Mouse (Mus musculus): ENCODE data around the gene Zfp78.
"Not testable (repeated sequence)": the region's sequence is repeated elsewhere in the genome, so short reads cannot be mapped to it uniquely, and the experiment has no call there.

The Zfp78 gene

DNA sequence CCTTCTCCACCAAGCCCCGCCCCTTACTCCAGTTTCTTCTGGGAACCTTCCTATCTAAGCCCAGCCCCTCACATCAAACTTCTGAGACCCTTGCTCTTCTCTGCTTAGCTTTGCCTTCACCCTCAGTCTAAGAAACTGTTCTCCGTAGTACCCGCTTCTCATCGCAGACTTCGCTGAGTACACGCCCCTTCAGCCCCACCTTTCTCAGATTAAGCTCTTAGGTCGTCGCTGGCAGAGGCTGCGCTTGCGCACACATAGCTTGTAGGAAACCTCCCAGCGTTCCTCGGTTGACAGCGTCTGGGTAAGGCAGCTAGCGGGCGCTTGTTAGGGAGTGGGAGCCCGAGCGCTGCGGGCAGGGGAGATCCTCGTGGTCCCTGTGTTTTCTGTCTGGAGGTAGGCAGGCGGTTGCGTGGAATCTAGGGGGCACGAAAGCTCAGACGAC, at the start of gene Zfp78:
TSS of gene Zfp78 (plus strand) at position 234 of the 442 bp plus-strand sequence.
- peak; percentile 83 for DNase-seq (ENCODE audit: low spot score)

- no peak for DNase-seq (ENCODE audit: low spot score)
Observed at GRCm38 (mm10) chr7:6330458-6331232, 32.4 kb upstream of the Zfp78 start.

GRCm38 (mm10) chr7:6331233-6331956, 31.7 kb upstream of the Zfp78 start, which contains the start of gene Zfp583:
TSS of gene Zfp583 (minus strand) at chr7:6331285.
- peak; percentile 74 for DNase-seq (ENCODE audit: low spot score)

DNA sequence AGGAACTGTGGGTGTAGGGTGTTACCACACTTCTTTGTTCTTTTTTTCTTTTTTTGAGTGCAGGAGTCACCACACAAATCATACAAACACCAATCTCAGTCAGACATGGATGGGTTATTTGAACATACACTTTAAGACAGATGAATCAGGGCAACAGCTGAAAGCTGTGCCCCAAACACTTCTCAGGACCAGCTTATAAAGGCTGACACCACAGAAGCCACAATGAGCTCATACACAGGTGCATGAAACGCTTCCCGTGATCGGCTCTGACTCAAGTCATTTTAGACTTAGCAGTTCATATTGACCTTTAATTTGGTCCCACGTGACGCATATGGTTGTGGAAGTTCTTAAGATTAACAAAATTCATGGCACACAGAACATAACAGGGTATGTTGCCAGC, 23.2 kb upstream of the Zfp78 start:
- no peak for DNase-seq (ENCODE audit: low spot score)

GRCm38 (mm10) chr7:6343501-6344071, 19.5 kb upstream of the Zfp78 start, which contains the start of gene Gm3854:
TSS of gene Gm3854 (plus strand) at chr7:6343759.
- peak; percentile 32 for DNase-seq (ENCODE audit: low spot score)

DNA sequence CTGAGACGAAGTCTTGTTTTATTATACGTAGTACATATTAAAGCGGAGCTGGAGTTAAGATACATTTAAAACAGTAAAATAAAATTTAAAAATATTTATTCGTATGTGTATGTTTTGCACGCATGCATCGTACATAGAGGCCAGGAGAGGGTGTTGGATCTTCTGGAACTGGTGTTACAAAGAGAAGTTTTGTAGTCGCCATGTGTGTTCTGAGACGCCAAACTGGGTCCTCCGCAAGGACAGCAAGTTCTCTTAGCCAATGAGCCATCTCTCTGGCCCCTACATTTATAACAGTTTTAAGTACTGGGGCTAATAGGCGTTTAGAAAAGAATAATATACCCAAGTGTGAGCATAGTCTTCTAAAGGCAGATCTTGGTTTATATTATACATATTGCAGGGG, 19.0 kb upstream of the Zfp78 start:
- DNase-seq (ENCODE audit: low spot score) = no peak

DNA sequence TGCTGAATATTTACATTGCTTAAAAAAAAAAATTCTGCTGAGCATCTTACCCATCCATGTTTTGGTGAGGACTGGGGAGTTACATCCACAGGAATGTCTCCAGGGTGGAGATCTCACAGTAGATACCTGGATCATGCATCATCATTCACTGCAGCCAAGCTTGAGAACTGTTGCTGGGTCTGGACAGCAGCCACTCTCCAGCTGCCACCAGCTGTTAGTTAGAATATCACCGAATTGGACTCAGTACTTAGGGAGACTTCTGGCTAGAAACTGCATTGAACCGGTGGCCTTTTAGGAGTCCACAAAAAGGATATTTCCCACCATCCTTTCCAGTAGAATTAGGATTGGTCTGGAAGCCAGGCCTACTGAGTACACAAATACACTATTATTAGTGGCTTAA, 5.0 kb upstream of the Zfp78 start:
- DNase-seq (ENCODE audit: low spot score) = no peak

DNA sequence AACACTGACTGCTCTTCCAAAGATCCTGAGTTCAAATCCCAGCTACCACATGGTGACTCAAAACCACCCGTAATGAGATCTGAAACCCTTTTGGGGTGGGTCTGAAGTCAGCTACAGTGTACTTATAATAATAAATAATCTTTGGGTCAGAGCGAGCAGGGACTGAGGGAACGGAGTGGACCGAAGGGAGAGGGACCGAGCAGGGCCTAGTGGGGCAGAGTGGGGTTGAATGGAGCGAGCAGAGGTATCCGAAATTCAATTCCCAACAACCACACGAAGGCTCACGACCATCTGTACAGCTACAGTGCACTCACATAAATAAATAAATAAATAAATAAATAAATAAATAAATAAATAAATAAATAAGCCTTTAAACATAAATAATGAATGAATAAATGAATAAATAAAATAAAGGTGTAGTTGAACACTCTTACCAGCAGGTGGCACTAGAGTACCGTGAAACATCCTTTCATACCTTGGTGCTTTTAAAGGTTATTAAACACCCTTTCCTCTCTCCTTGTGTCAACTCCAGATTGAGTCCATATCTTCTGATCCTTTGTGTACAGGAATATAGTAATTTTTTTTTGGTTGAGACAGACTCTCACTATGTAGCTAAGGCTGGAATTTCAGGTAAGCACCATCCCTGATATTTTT, 4.0 kb upstream of the Zfp78 start:
- no peak for DNase-seq (ENCODE audit: low spot score)

DNA sequence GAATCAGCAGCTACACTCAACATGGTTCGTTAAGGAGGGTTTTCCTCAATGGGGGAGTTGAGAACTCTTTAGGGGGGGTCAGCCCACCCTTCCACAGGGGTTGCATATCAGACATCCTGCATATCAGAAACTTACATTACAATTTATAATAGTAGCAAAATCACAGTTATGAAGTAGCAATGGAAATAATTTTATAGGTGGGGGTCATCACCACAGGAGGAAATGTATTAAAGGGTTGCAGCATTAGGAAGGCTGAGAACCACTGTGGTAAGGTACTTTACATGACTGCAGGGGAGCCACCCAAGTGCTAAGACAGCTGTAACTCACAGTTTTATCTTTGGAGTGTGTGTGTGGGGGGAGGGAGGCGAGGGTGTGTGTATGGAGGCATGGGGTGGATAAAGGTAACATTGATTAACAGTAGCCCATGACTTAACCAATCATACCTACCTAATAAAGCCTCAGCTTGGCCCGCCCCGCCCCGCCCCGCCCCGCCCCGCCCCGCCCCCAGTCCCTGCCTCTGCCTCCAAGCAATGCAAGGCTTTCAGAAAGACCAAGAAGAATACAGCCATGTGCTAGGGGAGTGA, 2.5 kb upstream of the Zfp78 start:
- DNase-seq (ENCODE audit: low spot score) = no peak

- DNase-seq (ENCODE audit: low spot score) = no peak
Observed at GRCm38 (mm10) chr7:6361756-6362155, 1.3 kb upstream of the Zfp78 start.

GRCm38 (mm10) chr7:6362268-6363046, 623 bp upstream of the Zfp78 start:
- DNase-seq (ENCODE audit: low spot score) = peak; percentile 99

DNA sequence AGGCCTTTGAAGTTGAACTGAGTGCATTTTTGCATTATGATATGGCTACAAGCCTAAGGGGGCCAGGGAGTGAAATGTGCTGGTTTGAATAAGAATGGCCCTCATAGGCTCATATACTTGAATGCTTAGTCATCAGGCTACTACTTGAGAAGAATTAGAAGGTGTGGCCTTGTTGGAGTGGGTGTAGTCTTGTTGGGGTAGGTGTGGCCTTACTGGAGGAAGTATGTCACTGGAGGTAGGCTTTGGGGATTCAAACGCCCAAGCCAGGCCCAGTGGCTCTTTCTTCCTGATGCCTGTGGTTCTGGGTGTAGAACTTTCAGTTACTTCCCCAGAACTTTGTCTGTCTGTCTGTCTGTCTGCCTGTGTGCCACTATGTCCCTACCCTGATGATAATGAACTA, 1.7 kb downstream of the Zfp78 start:
- no peak for DNase-seq (ENCODE audit: low spot score)

GRCm38 (mm10) chr7:6367185-6367584, 4.1 kb downstream of the Zfp78 start:
- no peak for DNase-seq (ENCODE audit: low spot score)

DNA sequence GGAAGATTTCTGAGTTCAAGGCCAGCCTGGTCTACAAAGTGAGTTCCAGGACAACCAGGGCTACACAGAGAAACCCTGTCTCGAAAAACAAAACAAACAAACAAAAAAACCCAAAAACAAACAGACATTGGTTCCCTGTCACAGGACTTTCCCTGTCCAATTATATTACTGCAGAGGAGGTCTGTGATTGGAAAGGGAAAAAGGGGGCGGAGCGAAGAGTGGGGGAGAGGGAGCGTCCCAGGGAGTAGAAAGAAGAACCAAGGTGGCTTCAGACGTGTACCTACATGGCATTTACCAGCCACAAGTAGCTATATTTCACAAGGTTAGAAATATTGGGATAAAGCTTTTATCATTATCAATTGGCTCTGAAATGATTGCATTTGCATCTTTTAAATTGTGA, 5.1 kb downstream of the Zfp78 start:
- DNase-seq (ENCODE audit: low spot score) = not testable (repeated sequence)

DNA sequence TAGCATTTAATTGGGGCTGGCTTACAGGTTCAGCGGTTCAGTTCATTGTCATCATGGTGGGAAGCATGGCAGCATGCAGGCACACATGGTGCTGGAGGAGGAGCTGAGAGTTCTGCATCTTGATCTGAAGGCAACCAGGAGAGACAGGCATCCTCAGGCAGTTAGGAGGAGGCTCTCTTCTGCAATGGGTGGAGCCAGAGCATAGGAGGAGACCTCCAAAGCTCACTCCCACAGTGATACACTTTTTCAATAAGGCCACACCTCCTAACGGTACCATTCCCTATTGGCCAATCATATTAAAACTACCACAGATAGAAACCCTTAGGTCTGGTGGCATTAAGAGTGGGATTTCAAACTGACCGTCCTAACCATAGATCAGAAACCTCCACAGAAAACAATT, 6.4 kb downstream of the Zfp78 start:
- DNase-seq (ENCODE audit: low spot score) = no peak

DNA sequence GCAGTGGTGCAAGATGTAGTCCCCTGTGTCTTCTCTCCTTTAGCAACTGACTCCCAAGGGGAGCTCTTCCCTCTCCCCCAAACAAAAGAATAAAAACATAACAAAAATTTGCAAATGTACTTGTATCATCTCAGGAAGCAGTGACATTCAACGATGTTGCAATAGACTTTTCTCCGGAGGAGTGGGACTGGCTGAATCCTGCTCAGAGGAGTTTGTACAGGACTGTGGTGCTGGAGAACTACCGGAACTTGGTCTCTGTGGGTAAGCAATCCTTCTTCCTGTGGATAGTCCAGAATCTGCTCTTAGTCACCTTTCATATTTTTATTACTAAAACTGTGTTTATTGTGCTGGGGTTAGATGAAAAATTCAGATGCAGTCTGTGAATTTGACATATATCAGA, 9.9 kb downstream of the Zfp78 start:
- DNase-seq (ENCODE audit: low spot score) = no peak

- no peak for DNase-seq (ENCODE audit: low spot score)
Observed at GRCm38 (mm10) chr7:6378441-6378840, 15.4 kb downstream of the Zfp78 start.

GRCm38 (mm10) chr7:6381431-6381830, 18.4 kb downstream of the Zfp78 start:
- DNase-seq (ENCODE audit: low spot score) = no peak

DNA sequence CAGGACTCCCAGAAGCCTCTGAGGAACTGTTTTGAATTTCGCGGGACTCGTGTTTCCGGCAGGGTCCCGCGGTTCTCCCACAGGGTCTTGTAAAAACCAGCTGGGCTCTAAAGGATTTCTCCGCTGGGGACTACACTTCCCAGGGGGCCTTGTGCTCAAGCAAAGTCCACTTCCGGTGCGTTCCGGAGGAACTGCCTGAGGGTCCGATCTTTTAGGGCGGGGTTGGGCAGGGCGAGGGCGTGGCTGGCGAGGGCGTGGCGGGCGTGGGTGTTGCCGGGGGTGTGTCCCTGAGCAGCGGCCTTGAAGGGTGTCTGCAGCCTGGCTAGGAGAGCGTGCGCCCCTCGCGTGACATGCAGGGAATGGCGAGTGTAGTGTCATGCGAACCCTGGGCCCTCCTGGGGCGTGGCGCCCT, 20.0 kb downstream of the Zfp78 start, which contains the start of gene Zfp28:
TSS of gene Zfp28 (plus strand) at position 252 of the 412 bp plus-strand sequence.
- DNase-seq (ENCODE audit: low spot score) = peak; percentile 95

DNA sequence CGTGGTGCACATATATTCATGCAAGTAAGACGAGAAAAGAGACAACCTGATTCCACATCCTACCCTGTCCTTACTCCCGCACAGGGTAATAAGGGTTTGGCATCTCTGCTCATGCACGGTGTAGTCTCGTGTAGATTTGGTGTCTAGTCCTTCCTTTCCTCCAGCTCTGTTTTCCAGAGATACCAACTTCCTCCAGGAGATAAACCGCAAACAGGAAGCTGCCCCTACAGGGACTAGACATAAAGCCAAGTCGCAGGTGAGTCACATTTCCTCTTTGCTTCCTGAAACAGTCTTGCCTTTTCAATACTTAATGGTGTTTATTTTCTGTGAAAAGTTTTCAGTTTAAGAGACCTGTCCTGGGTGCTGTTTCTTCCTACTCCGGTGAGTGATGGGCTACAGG, 20.9 kb downstream of the Zfp78 start:
- DNase-seq (ENCODE audit: low spot score) = no peak

DNA sequence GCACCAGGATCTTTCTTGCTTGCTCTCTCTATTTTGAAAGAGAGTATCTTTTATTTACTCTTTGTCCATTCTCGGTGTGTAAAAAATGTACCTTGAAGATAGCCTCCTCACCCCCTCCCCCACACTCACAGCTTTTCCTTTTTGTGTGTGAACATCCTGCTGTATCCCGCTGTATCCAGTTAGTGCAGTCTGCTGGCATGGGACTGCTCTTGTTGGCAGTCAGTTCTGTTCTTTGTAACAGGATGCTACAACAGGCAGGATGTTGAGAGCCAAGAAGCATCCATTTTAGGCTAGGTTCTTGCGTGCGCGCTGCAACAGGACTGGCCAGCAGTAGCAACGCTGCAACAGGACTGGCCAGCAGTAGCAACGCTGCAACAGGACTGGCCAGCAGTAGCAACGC, 23.9 kb downstream of the Zfp78 start:
- DNase-seq (ENCODE audit: low spot score) = no peak
